Mouse (Mus musculus) stomach, postnatal 0 days (tissue): ENCODE measurements around the gene Itga9. TPM values are rescaled to one million over a fixed set of nuclear protein-coding genes. Genes with fewer than 3 reads are reported as not detected.

Experiments used
- ATAC-seq: fragments of 200-750 bp; cut with Nextera tagmentation; 2 replicates; pipeline ENCODE4 v1.8.0; 2017; ENCODE audit not compliant: low FRiP score, low TSS enrichment
- DNase-seq: peaks from one replicate; pipeline ENCODE4 v3.0.0-alpha.2; 2016; ENCODE audit warnings: low spot score
- H3K27ac ChIP-seq: fragments of 300-500 bp; sonication (generic); replicated peaks from 2 replicates; pipeline ENCODE4 v1.5.1; 2014; ENCODE audit warnings: mild to moderate bottlenecking, control low read depth
- H3K27me3 ChIP-seq: fragments of 300-500 bp; sonication (generic); 2 replicates; pipeline ENCODE4 v1.6.1; 2014; ENCODE audit warnings: low read length; ENCODE audit not compliant: control insufficient read depth, insufficient read depth
- H3K36me3 ChIP-seq: fragments of 300-500 bp; sonication (generic); 2 replicates; pipeline ENCODE4 v1.6.1; 2014; ENCODE audit warnings: low read length, mixed read lengths; ENCODE audit not compliant: control insufficient read depth, insufficient read depth
- H3K4me1 ChIP-seq: fragments of 300-500 bp; sonication (generic); replicated peaks from 2 replicates; pipeline ENCODE4 v1.6.1; 2014; ENCODE audit warnings: antibody characterized with exemption; ENCODE audit not compliant: control insufficient read depth, insufficient read depth
- H3K4me2 ChIP-seq: fragments of 300-500 bp; sonication (generic); replicated peaks from 2 replicates; pipeline ENCODE4 v1.6.1; 2014; ENCODE audit warnings: low read depth, mild to moderate bottlenecking, control low read depth, moderate library complexity
- H3K4me3 ChIP-seq: fragments of 300-500 bp; sonication (generic); 2 replicates; pipeline ENCODE4 v1.5.1; 2014; ENCODE audit warnings: low read depth, low read length, control low read depth
- H3K9ac ChIP-seq: fragments of 300-500 bp; sonication (generic); 2 replicates; pipeline ENCODE4 v1.6.1; 2014; ENCODE audit warnings: mild to moderate bottlenecking, low read length, control low read depth, mixed read lengths
- H3K9me3 ChIP-seq: fragments of 300-500 bp; sonication (generic); 2 replicates; pipeline ENCODE4 v1.6.1; 2016; ENCODE audit warnings: low read length; ENCODE audit not compliant: control insufficient read depth
- CTCF ChIP-seq: IDR thresholded peaks from 2 replicates; pipeline ENCODE4 v1.5.1; 2016; ENCODE audit warnings: antibody characterized with exemption, low read depth, mild to moderate bottlenecking, moderate library complexity
- EP300 ChIP-seq: optimal IDR thresholded peaks from 2 replicates; pipeline ENCODE3; 2016; ENCODE audit warnings: antibody characterized with exemption
- WGBS: fragments of 180-500 bp; shearing (Covaris S2); extraction: QIAGEN DNeasy Blood & Tissue Kit; methylation state at CpG from one replicate; pipeline ENCODE4 v1.1.7; 2014; 5-methylcytosine and 5-hydroxymethylcytosine counted together
- polyA plus RNA-seq: library from polyadenylated mRNA; unstranded; fragments of >200 nt; fragmentation: Nextera tagmentation; extraction: Ambion mirVana; gene quantifications from 2 replicates; pipeline ENCODE4 v1.2.1, GENCODE M21; 2015

The Itga9 gene
- polyA plus RNA-seq, 1 experiment from 2014 or later: 5.3 TPM

DNA sequence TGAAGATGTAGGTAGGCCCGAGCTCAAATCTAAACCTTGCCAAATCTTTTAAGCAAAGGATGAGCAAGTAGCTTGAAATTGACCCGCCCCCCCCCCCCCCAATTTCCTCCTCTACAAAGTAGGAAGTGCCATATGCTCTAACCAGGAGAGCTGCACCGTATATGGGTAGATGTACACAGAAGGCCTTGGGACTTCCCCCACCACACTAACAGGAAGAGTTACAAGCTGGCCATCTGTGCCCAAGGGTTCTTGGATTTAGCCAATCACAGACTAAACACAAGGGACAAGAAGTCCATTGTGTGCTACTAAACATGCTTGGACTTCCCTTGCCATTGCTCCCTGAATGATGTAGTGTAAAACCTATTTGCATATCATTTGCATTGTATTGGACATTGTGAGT is 63.2 kb downstream of the Itga9 start:
- ATAC-seq (no peak), DNase-seq (no peak)

DNA sequence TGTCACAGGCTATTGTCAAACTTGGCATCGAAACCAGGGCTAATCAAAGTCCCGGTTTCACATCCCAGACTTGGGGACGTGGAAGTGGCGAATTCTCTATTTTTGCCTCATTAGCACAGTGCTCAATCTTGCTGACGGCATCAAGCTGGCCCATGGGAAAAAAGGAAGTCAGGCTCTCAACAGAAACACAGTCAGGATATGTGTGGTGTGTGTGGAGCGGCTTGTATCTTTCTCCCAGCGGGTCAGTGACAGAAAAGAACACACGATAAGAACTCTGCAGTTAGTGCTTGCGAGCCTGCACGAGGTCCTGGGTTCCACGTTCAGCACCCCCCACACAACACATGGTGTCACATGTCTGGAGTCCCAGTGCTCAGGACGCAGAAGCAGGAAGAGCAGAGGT is 67.8 kb downstream of the Itga9 start:
- no peaks in the 10 kb centered on the region for H3K9me3 ChIP-seq
- H3K9ac ChIP-seq: no peak overlapping the region
- WGBS: 71% methylated on average over 12 of the region's 12 CpGs
- no peak overlapping the region for H3K4me2 ChIP-seq
- no peak overlapping the region for H3K27ac ChIP-seq
- TF ChIP-seq CTCF (no peak), EP300 (no peak)
- no peak overlapping the region for H3K4me3 ChIP-seq
- no peak for DNase-seq
- H3K4me1 ChIP-seq: no peaks in the 10 kb centered on the region
- no peaks in the 10 kb centered on the region for H3K27me3 ChIP-seq
- no peak; the same call in 1 of the 2 replicates for ATAC-seq
- H3K36me3 ChIP-seq: no peaks in the 10 kb centered on the region

More for the DNA sequence above, 63.2 kb downstream of the Itga9 start:
- Histone ChIP-seq H3K27me3 (no peaks in the 10 kb centered on the region), H3K4me1 (no peaks in the 10 kb centered on the region), H3K36me3 (no peaks in the 10 kb centered on the region), H3K27ac (no peak overlapping the region), H3K4me2 (no peak overlapping the region), H3K4me3 (no peak overlapping the region), H3K9ac (no peak overlapping the region), H3K9me3 (no peaks in the 10 kb centered on the region)
- no peak for TF ChIP-seq EP300
- TF ChIP-seq CTCF: no peak
- WGBS: 81% methylated on average over 3 of the region's 3 CpGs

DNA sequence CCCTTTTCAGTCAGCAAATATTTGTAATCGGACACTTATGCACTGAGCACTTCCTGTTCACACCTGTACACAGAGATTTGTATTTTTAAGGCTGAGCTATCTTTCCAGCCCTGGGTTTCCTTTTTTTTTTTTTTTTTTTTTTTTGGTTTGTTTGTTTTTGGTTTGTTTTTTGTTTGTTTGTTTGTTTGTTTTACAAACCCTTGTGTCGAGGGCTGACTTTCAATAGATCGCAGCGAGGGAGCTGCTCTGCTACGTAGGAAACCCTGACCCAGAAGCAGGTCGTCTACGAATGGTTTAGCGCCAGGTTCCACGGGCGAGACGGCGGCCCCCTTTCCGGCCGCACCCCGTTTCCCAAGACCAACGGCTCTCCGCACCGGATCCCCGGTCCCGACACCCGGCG is 68.3 kb downstream of the Itga9 start:
- Histone ChIP-seq H3K27ac (no peak overlapping the region), H3K4me3 (no peak overlapping the region), H3K36me3 (no peaks in the 10 kb centered on the region), H3K27me3 (no peaks in the 10 kb centered on the region), H3K4me2 (no peak overlapping the region), H3K9ac (no peak overlapping the region), H3K9me3 (no peaks in the 10 kb centered on the region), H3K4me1 (no peaks in the 10 kb centered on the region)
- 89% methylated on average over 21 of the region's 22 CpGs for WGBS
- no peak for TF ChIP-seq CTCF
- TF ChIP-seq EP300: no peak
- ATAC-seq: no peak
- no peak for DNase-seq

GRCm38 (mm10) chr9:118675573-118676170 is 69.2 kb downstream of the Itga9 start:
- WGBS: 90% methylated on average over 8 of the region's 8 CpGs
- Histone ChIP-seq H3K9ac (no peak overlapping the region), H3K4me3 (no peak overlapping the region), H3K4me2 (no peak overlapping the region), H3K27me3 (no peaks in the 10 kb centered on the region), H3K4me1 (no peaks in the 10 kb centered on the region), H3K27ac (no peak overlapping the region), H3K36me3 (no peaks in the 10 kb centered on the region), H3K9me3 (no peaks in the 10 kb centered on the region)
- DNase-seq: no peak
- no peak for ATAC-seq
- TF ChIP-seq EP300: no peak
- TF ChIP-seq CTCF: no peak

DNA sequence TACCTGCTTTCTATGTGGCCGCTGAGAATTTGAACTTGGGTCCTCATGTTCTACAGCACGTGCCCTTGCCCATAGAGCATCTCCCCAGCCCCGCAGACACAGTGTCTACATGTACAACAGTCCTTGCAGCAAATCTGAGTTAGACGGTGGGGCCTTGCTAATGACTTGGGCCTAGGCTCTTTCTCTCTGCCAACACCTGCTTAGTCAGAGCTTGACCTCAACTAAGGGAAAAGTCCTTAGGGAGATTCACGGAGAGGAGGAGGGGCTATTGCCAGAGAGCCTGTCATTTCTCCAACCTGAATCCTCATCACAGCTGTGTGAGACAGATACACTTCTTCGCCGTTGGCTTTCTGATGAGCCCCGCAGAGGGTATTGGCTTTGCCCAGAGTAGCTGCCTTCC is 70.2 kb downstream of the Itga9 start:
- Histone ChIP-seq H3K36me3 (no peaks in the 10 kb centered on the region), H3K4me1 (no peaks in the 10 kb centered on the region), H3K4me3 (no peak overlapping the region), H3K4me2 (no peak overlapping the region), H3K27me3 (no peaks in the 10 kb centered on the region), H3K27ac (no peak overlapping the region), H3K9ac (no peak overlapping the region), H3K9me3 (no peaks in the 10 kb centered on the region)
- DNase-seq (no peak), ATAC-seq (no peak)
- 77% methylated on average over 8 of the region's 8 CpGs for WGBS
- TF ChIP-seq CTCF: no peak

DNA sequence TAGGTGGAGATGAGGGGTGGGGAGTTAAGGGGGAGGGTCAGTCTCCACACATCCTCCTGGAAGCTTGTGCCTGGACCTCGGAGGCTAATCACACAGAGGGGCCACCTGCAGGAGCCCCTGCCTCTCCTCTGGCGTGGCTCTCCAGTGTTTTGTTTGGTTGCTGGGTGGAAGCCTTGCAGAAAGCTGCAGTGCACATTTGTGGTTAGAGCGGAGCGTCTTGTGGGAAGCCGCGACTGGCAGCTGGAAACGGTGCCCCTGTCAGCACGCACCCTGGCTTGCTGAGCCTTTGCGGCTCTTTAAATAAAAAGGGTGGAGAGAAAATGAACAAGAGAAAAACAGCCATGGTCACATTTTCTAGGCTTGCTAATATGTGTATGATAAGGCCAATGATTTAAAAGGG is 70.9 kb downstream of the Itga9 start:
- H3K27ac ChIP-seq: no peak overlapping the region
- no peak for ATAC-seq
- H3K4me2 ChIP-seq: no peak overlapping the region
- no peaks in the 10 kb centered on the region for H3K36me3 ChIP-seq
- no peaks in the 10 kb centered on the region for H3K27me3 ChIP-seq
- H3K9ac ChIP-seq: no peak overlapping the region
- H3K4me3 ChIP-seq: no peak overlapping the region
- 42% methylated on average over 9 of the region's 9 CpGs for WGBS
- TF ChIP-seq EP300 (no peak), CTCF (no peak)
- no peaks in the 10 kb centered on the region for H3K9me3 ChIP-seq
- H3K4me1 ChIP-seq: no peaks in the 10 kb centered on the region
- DNase-seq: no peak
